Mouse (Mus musculus) common myeloid progenitor, adult 5-6 weeks (primary cell): ENCODE measurements around the gene Sgcd. TPM values are rescaled to one million over a fixed set of nuclear protein-coding genes. Genes with fewer than 3 reads are reported as not detected.

Source experiments
- ATAC-seq: replicated peaks from 2 replicates; pipeline ENCODE4 v1.8.0; 2016; ENCODE audit warnings: low read depth, mild to moderate bottlenecking, moderate TSS enrichment, inconsistent platforms; ENCODE audit not compliant: poor library complexity, severe bottlenecking
- total RNA-seq: library from RNA; stranded (forward); fragments of 200-1000, 187-1606 nt; gene quantifications from 2 replicates; pipeline ENCODE4 v1.2.3, GENCODE M21; 2017

The Sgcd gene
- total RNA-seq, 1 experiment from 2014 or later = not detected

DNA sequence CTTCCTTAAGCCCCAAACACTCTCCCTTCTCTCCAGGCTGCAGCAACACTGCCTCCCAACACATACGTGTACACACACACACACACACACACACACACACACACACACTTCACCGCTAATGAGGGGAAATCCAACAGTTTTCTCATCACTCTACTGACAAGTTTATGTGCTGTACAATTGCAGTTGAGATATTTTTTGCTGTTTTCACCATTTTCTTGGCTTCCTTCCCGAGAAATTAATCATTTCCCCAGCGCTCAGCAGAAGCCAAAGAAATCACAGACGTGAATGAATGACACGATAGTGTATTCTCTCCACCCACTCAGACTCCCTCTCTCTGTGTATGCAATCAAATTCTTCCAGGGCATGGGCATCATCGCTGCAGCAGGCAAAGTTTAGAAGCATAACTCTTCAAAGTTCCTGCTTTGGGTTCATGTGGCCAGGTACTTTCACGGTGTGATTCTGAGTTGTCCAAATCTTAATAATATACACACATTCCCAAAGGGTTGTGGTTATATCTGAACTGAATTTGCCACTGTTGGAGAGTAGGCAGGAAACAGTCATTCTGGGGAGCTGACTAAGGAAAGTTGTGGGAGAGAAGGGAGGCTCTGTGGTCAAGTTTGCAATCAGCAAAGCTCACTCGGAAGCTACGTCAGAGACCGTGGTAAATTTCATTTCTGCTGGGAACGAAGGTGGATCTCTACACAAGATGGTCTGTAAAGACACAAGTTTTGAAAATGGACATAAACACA is 683.9 kb downstream of the Sgcd start:
- ATAC-seq = no peak

DNA sequence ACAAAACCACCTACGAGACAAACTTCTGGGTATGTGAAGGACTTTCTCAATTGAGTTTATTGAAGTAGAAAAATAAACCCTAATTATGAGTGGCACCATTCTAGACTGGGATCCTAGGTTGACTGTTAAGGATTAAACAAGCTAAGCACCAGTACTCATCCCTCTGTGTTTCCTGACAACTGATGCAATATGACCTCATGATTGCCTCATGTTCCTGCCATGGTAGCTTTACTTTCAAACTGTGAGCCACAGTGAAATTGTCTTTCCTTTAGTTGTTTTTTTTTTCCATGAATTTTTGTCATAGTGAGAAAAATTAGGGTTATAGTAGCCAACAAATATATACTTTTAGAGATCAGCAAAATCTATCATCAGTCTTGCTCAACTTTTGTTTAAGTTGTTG is 689.0 kb downstream of the Sgcd start:
- no peak for ATAC-seq

DNA sequence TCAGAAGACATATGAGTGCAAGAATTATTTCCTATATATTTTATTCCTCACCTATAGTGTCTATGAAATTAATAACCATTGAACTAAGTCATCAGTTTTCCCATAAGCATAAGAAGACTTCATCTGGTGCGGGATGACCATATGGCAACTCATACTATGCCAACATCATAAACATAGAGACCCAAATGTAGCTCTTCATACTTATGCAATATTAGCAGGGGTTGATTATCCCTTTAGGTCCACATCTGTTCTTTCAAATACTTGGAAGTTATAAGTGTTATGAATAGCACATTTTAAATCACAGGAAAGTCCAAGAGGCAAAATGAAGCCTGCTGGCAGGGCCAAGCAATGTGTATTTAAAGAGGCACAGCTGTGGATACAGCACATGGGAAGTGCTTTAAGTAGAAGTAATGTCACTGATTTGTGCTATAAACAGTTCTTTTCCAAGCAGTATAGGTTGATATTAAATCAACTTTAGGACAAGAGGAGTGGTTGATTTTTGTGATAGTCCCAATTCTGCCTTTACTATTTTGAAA is 690.9 kb downstream of the Sgcd start:
- no peak for ATAC-seq

DNA sequence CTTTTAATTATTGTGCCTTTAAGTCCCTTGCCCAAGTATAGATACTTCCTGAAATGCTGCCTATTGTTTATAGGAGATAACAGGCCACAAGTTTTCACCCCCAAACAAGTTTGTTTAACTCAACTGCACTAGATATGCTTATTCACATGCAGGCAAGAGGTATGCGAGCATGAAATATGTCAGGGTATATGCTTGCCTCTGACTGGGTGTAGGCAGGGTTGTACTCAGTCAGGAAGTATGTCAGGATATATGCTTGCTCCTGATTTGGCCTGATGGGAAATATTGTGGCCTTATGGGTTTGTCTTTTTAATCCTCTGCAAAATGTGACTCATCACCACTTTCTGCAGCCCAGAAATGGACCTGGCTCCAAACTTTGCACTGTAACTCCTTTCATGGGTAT is 694.0 kb downstream of the Sgcd start:
- no peak for ATAC-seq

DNA sequence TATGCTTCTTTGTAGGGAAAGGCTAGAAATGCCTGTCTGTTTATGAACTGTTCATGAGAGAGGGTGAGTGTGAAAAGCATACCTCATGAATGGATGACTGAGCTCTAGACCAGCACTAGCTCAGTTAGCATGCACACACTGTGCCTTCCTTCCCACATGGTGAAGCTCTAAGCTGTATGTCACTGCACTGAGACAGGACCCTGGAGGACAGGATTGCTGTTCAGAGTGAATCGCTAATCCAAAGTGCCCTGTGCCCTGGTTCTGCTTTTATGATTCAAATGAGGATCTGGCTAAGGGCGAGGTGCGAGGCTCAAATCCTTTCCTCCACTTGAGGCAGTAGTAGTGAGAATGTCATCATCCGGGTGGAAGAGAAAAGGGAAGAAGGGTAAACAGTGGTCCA is 712.2 kb downstream of the Sgcd start:
- ATAC-seq = no peak

DNA sequence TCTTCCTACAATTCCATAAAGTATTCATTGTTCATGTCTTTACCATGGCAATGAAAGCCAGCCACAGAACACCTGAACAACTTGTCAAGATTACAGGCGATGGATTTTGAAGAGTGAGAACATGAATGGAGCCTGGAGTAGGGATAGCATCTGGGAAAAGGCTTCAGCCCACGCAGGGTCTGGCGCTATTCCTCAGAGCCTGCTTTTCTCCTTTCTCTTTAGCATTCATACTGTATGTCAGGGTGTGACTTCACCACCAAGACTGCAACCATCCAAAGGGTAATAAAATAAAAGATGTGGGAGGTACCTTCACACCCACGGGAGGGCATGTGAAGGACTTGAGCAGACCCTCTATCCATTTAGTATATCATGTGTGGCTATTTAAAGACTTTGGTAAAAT is 720.2 kb downstream of the Sgcd start:
- no peak for ATAC-seq

DNA sequence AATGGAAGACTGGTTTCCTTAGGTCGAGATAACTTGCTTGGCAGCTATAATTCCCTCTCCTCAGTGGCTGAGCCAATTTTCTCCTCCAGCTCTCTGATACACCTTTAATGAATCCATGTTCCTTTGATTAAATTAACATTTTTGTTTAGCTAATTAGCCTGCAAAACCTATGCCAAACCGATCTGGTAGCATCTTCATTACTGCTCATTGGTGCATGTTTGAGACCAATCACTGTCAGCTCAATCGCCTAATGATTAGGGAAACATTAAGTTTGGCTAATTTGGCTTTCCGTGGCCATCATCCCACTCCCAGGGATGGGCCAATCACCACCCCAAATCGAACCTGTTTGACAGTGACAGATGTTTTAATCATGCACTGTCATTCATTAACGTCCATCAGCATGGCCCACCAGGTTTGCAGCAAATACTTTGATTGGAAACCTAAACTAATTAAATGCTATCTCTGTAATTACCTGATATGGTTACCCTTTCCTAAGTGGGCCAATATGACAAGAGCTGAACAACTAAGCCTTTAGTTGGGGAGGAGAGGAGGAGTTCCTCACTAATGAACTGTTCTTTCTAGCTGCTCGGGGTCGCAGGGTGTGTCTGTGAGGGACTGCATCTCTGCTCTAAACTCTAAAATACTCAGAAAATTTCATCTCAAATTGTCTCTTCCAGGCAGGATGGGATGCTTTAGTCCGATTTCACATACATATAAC is 724.3 kb downstream of the Sgcd start:
- ATAC-seq = no peak

DNA sequence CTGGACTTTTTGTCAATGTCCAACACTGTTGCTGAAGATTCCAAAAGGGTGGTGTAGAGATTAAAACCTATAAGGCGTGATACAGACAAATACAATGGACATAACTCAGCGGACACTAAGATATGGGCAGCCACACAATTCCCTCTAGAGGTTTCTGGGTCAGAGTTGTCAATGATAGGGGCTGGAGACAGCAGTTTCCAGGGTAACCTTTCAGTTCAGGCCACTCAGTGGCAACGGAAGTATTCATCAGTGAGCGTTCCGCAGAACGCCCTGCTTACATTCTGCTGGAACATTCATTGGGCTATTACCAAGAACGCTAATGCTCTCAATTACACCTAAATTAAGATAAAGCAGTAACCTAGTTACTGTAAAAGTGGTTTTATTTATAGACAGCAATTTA is 738.5 kb downstream of the Sgcd start:
- ATAC-seq = no peak

DNA sequence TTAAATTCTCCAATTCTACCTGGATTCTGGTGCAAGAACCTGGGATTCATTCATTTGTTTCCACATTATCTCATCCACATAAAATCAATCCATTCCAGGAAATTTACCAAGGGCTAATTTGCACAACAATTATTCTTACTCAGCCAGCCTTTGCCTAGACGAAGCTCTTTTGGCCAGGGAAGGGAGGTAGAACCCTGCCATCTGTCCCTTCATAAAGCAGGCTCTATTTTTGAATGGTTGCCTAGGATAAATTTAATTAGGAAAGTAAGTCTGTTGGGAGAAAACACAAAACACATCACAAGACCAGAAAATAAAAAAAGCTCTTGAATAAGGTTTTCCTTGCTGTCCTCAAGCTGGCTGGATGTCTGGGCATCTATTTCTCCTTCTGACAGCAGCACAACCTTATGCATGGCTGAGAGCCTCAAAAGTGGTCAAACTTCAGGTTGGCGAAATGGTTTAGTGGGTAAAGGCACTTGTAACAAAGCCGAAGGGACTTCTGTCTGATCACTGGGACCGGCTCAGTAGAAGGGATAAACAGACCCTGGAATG is 740.4 kb downstream of the Sgcd start:
- no peak for ATAC-seq

DNA sequence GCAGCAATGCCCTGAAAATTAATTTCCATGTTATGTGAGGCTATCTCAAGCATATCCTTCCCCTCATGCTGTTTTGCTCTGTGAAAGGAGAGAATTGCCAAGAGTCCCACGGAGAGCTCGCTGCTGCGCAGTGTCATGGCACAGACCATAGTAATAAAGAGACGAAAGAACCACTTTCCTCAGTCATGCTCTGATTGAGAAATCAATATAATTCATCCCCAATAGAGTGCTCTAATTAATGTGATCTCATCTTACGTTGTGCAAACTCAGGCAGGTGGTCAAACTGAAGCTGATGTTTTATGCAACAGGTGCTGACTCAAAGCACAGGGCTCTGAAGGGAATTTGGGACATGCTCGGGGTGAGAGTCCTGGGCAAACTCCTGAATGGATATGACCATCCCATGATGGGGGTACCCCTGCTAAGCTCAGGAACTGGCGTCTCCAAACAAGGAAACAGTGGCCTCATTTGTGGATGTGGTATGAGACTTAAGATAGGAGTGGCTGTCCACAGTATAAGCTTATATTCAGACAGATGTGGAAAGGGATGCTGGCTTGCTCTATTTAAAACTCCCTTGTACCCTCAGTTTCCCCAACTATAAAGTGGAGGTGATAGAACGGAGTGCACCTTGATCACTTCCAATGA is 740.9 kb downstream of the Sgcd start:
- no peak for ATAC-seq

DNA sequence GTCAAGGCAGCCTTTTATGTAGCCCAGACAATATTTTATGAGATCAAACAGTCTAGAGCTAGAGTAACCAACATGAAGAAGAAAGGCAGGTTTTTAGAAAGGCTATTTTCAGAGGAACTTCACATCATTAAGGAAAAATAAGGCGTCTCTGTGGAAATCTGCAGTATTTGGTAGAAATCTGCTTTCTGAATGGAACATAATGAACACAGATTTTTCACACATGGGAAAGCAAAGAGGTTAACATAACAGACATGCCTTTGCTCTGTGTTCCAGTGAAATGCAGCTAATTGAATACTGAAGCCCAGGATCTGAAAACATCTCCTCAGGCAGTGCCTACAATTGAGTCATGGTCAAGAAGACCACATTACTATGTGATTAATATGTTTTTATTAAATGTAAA is 746.4 kb downstream of the Sgcd start:
- no peak for ATAC-seq

DNA sequence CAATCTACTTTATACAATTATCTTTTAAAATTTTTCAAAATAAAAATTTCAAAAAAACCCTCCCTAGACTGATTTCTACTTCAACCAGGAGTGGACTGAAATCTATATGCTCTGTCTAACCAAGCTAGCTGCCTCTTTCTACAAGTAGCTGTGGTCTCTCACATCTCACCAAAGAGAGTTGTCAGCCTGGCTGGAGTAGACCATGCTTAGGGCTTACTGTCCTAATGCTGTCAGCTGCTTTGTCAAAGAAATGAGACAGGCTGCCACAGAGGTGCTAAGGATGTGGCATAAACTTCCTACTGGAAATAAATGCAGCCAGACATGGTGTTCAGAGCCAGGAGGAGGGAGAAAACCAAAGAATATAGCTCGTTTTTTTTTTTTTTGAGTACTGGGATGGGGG is 760.5 kb downstream of the Sgcd start:
- no peak for ATAC-seq

DNA sequence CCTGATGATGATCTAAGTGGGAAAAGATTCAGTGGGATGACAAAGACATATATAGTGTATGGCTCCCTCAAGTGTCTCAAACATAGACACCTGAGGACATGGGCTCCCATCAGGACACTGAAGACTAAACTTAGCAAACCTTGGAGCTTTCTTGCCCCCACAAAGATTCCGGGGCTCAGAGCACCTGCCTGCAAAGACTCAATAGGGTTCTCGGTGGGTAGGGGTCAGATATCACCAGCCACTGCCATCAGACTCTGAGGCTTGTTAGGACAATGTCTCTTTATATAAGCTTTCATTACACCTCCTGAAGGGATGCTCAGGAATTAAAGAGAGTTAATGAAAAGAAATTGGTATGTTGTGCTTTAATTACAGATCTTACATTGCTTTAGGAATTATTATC is 764.6 kb downstream of the Sgcd start:
- no peak for ATAC-seq

DNA sequence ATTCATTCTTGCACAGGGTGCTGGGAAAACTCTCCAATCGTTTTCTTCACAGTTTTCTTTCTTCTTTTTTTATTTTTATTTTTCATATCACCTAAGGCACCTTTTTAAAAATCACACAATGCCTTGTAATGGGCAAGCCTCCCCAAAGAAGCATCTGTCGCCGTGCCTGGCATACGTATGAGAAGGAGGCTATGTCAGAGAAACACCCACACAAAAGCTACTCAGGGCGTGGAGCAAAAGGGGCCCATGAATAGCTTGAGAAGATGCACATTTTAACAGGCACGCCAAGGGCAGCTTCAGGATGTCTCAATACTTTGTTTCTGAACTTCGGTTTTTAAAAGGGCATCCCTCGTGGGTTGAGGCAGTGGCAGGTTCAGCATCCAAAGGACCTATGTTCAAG is 777.2 kb downstream of the Sgcd start:
- no peak for ATAC-seq

DNA sequence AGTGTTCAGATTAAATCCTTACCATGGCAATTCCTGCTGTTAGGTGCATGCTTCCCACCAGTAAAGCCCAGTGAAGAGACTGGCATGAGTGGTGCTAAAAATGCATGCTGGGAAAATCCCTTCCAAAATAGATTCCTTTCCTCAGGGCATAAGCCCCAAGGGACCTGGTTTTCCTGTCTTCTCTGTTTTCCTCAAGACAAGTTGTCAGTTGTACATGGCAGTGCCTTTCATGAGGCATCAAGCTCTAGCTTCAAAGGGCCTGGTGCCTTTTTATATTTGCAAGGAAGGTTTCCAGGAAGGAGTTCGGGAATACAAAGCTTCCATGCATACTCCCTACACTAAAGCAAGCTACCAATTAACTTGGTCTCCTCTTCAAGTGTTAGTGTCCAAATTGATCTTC is 782.3 kb downstream of the Sgcd start:
- ATAC-seq = no peak

DNA sequence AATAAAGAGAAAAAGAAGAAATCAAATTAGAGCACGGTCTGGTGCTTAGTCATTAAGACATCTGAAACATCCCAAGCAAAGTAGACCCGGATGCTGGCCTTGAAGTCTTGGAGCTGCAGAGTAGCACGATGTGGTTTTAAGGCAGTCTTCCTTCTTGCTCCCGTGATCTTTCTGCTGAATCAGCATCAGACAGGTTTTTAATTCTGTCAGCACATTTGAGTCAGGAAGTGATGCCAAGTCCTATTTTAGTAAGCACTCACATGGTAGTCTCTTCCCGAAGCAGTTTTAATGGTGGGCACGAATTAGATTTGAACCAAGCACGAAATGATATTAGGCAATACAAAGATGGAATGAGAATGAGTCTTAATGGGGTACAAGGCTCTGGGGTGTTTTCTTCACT is 789.7 kb downstream of the Sgcd start:
- no peak for ATAC-seq

DNA sequence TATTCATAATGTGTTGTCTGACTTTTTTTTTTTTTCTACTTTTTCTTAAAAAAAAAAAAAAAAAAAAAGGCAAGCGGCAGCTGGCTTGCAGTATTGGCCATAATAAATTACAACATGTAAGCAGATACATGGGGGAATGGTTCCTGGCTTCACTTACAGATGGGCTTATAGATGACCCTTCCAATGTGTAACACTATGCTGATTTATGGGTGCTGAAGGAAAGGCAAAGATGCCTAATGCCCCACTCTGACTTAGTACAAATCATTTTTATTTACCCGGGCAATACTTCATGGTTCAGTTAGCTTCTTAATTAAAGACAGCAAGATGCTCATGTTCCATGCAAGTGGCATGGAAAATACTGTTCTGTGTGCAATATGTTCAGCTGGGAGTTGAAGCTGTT is 800.2 kb downstream of the Sgcd start:
- ATAC-seq = no peak

DNA sequence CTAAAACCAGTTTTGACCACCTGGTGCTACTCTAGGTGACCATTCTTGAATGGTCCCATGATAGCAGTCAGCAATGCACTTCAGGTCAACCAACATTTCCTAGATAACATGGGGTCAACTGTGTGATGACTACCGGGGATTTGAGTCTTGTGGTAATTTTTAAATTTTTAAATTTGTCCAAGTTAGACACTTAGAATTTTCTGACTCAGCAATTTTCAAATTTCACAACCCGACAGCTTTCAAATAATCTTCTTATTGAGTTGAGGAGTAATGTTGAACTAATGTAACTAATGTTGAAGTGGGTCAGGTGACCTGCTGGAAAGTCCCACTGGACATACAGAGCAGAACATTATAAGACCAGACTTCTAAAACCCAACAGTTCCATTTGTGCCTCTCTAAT is 813.8 kb downstream of the Sgcd start:
- no peak for ATAC-seq

DNA sequence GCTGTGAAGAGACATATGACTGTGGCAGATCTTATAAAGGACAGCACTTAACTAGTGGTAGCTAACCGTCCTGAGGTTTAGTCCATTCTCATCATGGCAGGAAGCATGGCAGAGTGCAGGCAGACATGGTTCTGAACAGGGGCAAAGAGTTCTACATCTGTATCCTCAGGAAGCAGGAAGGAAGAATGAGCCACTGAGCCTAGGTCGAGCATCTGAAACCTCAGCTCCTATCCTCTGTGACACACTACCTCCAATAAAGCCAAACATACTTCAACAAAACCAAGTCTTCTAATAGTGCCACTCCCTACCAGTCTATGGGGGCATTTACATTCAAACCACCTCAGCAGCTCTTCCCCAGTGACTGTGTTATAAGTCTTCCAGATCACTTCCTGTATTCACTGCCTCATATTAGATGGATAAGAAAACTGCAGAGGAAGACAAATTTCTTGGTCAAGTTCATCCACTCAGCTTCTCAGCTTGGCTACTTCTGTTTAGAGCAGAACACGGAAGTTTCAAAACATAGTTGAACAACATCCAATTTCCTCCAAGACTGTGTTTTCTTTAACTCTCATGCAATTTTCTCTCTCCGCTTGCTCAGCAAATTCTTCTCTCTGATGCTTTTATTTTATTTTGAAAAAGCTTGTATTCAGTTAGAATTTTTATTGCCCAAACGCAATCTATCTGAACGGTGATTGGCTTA is 817.7 kb downstream of the Sgcd start:
- no peak for ATAC-seq

DNA sequence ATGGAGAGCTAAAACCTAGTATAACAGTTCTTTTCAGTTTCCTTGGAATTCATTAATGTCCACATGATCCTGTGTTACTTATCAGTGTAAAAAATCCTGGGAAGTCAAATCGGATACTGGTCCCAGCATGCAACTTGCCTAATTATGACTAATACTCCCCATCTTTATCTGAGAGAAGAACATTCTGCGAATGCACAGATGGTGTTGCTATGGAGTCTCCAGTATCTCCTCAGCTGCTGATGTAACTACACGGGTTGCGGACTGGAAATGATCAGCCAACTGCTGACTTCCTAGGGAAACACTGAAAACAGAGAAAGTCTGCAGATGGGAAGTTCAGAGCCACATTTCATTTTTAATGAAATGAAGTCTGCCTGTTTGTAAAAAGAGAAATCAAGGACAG is 821.4 kb downstream of the Sgcd start:
- no peak for ATAC-seq
